Mouse (Mus musculus): Measurements from ENCODE around the gene S100a3. TPM values are rescaled to one million over a fixed set of nuclear protein-coding genes. Genes with fewer than 3 reads are reported as not detected.

S100a3 gene
- polyA plus RNA-seq, 1 experiment from 2014 or later = 0.55 TPM

DNA sequence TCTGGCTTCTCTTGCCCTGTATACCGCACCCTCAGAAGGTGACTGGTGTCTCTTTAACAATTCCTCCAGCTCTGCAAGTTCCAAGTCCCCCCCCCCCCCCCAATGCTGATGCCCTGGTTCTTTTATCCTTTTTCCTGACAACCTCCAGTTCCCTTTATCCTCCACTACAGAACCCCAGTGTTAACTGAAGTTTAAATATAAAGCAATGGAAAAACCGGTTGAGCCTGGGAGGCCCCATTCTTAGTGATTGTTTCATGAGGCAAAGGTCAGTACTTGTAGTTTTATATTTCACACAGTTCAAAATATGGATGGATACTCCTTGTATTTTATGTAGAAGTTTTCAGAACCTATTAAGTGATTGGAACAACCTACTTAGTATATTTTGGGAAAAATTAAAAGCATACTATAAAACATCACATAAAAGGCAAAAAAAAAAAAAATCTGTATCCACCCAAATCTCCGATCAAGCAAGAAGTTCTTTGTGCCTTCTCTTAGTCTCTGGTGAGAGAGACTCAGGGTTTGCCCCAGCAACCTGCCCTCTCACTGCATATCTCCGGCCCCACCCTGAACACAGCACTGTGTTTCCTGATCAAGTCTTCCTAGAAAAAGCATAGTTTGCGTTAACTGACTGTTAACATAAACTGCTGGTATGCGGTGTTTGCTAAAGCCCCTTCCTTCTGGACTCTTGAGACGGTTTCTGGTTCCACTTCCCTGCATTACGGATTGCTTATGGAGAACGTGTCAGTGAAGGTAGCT, 66.1 kb downstream of the S100a3 start:
- Histone ChIP-seq H3K9me3 (replicated peaks) (no peaks in the 10 kb centered on the region), H3K27me3 (replicated peaks) (no peaks in the 10 kb centered on the region), H3K27ac (ENCODE audit: poor library complexity, severe bottlenecking) (no peak overlapping the region), H3K9ac (no peak overlapping the region), H3K4me1 (replicated peaks) (peaks cover 13% of the 10 kb centered on the region), H3K4me3 (no peak overlapping the region), H3K4me2 (no peak overlapping the region), H3K36me3 (no peaks in the 10 kb centered on the region)
- 65% methylated on average over 9 of the region's 9 CpGs for WGBS
- ATAC-seq (ENCODE audit: insufficient number of reproducible peaks, low FRiP score) = no peak

DNA sequence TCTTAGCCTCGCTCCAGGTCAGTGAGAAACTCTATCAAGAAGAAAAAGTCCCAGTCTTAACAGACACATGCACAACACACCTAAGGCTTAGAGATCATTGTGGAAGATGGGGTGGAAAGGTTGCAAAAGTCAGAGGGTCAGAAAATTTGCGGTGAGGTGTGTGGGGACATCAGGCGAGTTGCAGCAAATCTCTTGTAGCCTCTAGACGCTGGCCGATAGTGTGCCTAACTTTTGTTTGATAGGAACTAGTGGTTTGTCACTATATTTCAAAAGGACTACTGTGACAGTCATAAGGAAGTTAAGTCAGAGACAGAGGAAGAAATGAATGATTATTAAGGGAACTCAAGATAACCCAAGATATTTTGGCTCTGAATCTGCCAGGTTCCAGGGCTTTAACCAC, 67.0 kb downstream of the S100a3 start:
- Histone ChIP-seq H3K4me3 (no peak overlapping the region), H3K4me2 (no peak overlapping the region), H3K27me3 (replicated peaks) (no peaks in the 10 kb centered on the region), H3K27ac (ENCODE audit: poor library complexity, severe bottlenecking) (no peak overlapping the region), H3K9me3 (replicated peaks) (no peaks in the 10 kb centered on the region), H3K4me1 (replicated peaks) (peaks cover 13% of the 10 kb centered on the region), H3K36me3 (no peaks in the 10 kb centered on the region), H3K9ac (no peak overlapping the region)
- no peak for ATAC-seq (ENCODE audit: insufficient number of reproducible peaks, low FRiP score)
- WGBS = 81% methylated on average over 5 of the region's 5 CpGs

GRCm38 (mm10) chr3:90627807-90628206, 67.4 kb downstream of the S100a3 start:
- 0 out of 2 replicates have a peak, but pooled peaks cover 4% of the 10 kb centered on the region for H3K9me3 ChIP-seq (replicated peaks)
- no peaks in the 10 kb centered on the region for H3K27me3 ChIP-seq (replicated peaks)
- no peak overlapping the region for H3K27ac ChIP-seq (ENCODE audit: poor library complexity, severe bottlenecking)
- no peaks in the 10 kb centered on the region for H3K36me3 ChIP-seq
- 51% methylated on average over 4 of the region's 4 CpGs for WGBS
- H3K4me3 ChIP-seq = no peak overlapping the region
- H3K4me2 ChIP-seq = no peak overlapping the region
- peaks cover 13% of the 10 kb centered on the region for H3K4me1 ChIP-seq (replicated peaks)
- no peak overlapping the region for H3K9ac ChIP-seq
- no peak for ATAC-seq (ENCODE audit: insufficient number of reproducible peaks, low FRiP score)

GRCm38 (mm10) chr3:90629298-90629697, 68.9 kb downstream of the S100a3 start:
- H3K4me1 ChIP-seq (replicated peaks) = no peaks in the 10 kb centered on the region
- WGBS = 80% methylated on average over 2 of the region's 2 CpGs
- H3K9me3 ChIP-seq (replicated peaks) = 0 out of 2 replicates have a peak, but pooled peaks cover 4% of the 10 kb centered on the region
- ATAC-seq (ENCODE audit: insufficient number of reproducible peaks, low FRiP score) = no peak
- no peaks in the 10 kb centered on the region for H3K36me3 ChIP-seq
- no peak overlapping the region for H3K4me2 ChIP-seq
- H3K9ac ChIP-seq = no peak overlapping the region
- no peaks in the 10 kb centered on the region for H3K27me3 ChIP-seq (replicated peaks)
- H3K4me3 ChIP-seq = no peak overlapping the region
- H3K27ac ChIP-seq (ENCODE audit: poor library complexity, severe bottlenecking) = no peak overlapping the region

GRCm38 (mm10) chr3:90631984-90632383, 71.6 kb downstream of the S100a3 start:
- H3K36me3 ChIP-seq = no peaks in the 10 kb centered on the region
- ATAC-seq (ENCODE audit: insufficient number of reproducible peaks, low FRiP score) = no peak
- H3K4me3 ChIP-seq = no peak overlapping the region
- no peaks in the 10 kb centered on the region for H3K27me3 ChIP-seq (replicated peaks)
- no peak overlapping the region for H3K9ac ChIP-seq
- H3K27ac ChIP-seq (ENCODE audit: poor library complexity, severe bottlenecking) = no peak overlapping the region
- 0 out of 2 replicates have a peak, but pooled peaks cover 4% of the 10 kb centered on the region for H3K9me3 ChIP-seq (replicated peaks)
- H3K4me1 ChIP-seq (replicated peaks) = no peaks in the 10 kb centered on the region
- no peak overlapping the region for H3K4me2 ChIP-seq
- WGBS = 69% methylated on average over 2 of the region's 2 CpGs

DNA sequence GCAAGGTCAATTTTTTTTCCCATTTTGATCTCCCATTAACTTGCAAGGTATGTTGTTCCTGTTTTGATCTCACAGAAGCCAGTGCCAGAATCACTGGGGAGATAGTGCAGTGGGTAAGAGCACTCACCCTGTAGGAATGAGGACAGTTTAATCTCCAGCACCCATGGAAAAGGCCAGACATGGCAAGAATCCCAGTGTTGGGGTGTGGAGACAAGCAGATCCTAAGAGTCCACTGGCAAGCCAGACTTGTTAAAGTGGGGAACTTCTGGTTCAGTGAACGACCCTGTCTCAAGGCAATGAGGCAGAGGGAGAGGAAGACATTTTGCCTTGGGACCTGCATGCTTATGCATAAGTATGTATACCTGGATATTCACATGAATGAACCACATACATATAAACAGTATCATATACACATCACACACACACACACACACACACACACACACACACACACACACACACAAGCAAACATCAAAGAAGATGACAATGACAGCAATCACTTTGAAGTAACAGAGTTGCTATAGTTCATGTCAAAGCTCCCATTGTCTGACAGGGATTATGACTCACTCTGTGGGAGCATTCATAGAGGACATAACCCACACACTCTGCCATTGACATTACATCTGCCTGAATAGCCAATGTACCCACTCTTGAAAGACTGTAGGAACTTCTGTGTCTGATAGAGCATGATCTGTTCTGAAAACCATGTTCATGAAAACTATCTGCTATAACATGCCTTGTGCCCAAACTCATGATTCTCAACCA, 78.3 kb downstream of the S100a3 start:
- H3K9me3 ChIP-seq (replicated peaks) = no peaks in the 10 kb centered on the region
- WGBS = 75% methylated on average over 1 of the region's 1 CpGs
- H3K4me1 ChIP-seq (replicated peaks) = no peaks in the 10 kb centered on the region
- H3K36me3 ChIP-seq = no peaks in the 10 kb centered on the region
- no peak overlapping the region for H3K27ac ChIP-seq (ENCODE audit: poor library complexity, severe bottlenecking)
- no peak for ATAC-seq (ENCODE audit: insufficient number of reproducible peaks, low FRiP score)
- H3K4me2 ChIP-seq = no peak overlapping the region
- H3K27me3 ChIP-seq (replicated peaks) = no peaks in the 10 kb centered on the region
- H3K4me3 ChIP-seq = no peak overlapping the region
- no peak overlapping the region for H3K9ac ChIP-seq

DNA sequence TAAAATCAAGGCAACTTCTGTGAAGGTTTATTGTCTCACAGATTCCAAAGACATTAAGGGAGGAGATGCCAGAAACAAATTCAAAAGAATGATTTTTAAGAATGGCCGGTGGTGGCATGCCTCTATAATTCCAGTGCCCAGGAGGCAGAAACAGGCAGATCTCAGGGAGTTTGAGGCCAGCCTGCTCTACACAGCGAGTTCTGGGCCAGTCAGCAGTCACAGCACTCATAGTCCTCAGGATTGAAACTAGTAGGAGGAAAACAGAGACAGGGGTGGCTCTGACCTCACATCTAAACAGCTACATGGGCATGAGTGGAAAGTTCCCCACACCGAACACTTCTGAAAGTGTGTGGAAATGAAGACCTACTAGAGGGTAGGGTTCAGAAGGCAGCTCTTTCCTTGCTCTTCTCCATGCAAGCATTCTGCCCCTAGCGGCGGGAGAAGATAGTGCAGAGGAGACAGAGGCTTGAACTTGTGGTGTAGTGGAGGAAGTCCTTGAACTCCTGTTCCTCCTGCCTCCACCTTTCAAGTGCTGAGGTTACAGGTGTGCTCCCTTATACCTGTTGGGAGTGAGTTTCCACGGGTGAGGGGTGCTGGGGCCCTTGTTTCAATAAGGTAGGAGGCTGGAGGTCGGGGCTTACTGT, 79.3 kb downstream of the S100a3 start:
- no peak for ATAC-seq (ENCODE audit: insufficient number of reproducible peaks, low FRiP score)
- Histone ChIP-seq H3K4me3 (no peak overlapping the region), H3K9ac (no peak overlapping the region), H3K4me1 (replicated peaks) (no peaks in the 10 kb centered on the region), H3K4me2 (no peak overlapping the region), H3K9me3 (replicated peaks) (no peaks in the 10 kb centered on the region), H3K27ac (ENCODE audit: poor library complexity, severe bottlenecking) (no peak overlapping the region), H3K36me3 (no peaks in the 10 kb centered on the region), H3K27me3 (replicated peaks) (no peaks in the 10 kb centered on the region)
- 48% methylated on average over 7 of the region's 7 CpGs for WGBS

DNA sequence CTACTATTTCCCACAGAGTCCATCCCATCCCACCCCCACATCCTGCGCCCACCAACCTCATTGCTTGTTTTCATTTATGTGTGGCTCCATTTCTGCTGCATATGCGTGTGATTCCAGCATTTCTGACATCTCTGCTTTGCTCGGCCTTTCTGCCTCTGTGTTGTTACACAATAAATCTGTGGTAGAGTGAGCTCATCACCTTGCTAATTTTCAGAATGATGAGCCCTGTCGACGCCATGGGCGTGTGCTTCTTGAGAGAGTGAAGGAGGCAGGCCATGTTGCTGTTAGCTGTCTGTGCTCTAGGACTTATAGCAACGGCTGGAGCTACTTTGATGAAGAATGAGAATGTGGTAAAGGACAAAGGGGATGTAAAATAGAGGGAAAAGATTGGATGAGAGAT, 80.6 kb downstream of the S100a3 start:
- Histone ChIP-seq H3K4me1 (replicated peaks) (no peaks in the 10 kb centered on the region), H3K27ac (ENCODE audit: poor library complexity, severe bottlenecking) (no peak overlapping the region), H3K36me3 (no peaks in the 10 kb centered on the region), H3K27me3 (replicated peaks) (no peaks in the 10 kb centered on the region), H3K9me3 (replicated peaks) (no peaks in the 10 kb centered on the region), H3K4me3 (no peak overlapping the region), H3K4me2 (no peak overlapping the region), H3K9ac (no peak overlapping the region)
- 73% methylated on average over 7 of the region's 7 CpGs for WGBS
- no peak for ATAC-seq (ENCODE audit: insufficient number of reproducible peaks, low FRiP score)

- no peak overlapping the region for H3K4me2 ChIP-seq
- no peak for ATAC-seq (ENCODE audit: insufficient number of reproducible peaks, low FRiP score)
- H3K4me1 ChIP-seq (replicated peaks) = no peaks in the 10 kb centered on the region
- H3K4me3 ChIP-seq = no peak overlapping the region
- no peaks in the 10 kb centered on the region for H3K36me3 ChIP-seq
- H3K27me3 ChIP-seq (replicated peaks) = no peaks in the 10 kb centered on the region
- H3K27ac ChIP-seq (ENCODE audit: poor library complexity, severe bottlenecking) = no peak overlapping the region
- H3K9ac ChIP-seq = no peak overlapping the region
- H3K9me3 ChIP-seq (replicated peaks) = no peaks in the 10 kb centered on the region
- WGBS = 52% methylated on average over 3 of the region's 3 CpGs
These were observed 83.8 kb downstream of the S100a3 start for GRCm38 (mm10) chr3:90644220-90644619.

DNA sequence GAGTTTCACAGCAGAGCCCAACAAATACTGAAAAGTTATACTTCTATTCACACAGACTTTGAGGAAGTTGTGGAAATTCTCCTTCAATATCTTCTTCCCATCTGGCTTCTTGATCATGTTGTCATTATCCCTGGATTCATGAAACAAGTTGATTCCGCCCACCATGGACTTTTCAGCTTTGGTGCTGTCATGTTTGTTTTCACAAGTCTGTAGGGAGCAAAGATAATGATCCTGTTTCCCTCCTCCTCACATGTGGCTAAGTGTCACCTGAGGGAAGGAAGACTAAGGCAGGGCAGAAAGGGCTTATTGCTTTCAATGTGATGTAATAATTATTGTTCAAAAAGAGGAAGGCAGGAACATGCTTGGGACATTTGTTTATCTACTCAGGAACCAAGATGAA, 86.9 kb downstream of the S100a3 start:
- Histone ChIP-seq H3K36me3 (no peaks in the 10 kb centered on the region), H3K9me3 (replicated peaks) (no peaks in the 10 kb centered on the region), H3K4me1 (replicated peaks) (no peaks in the 10 kb centered on the region), H3K27ac (ENCODE audit: poor library complexity, severe bottlenecking) (no peak overlapping the region), H3K9ac (no peak overlapping the region), H3K4me3 (no peak overlapping the region), H3K4me2 (no peak overlapping the region), H3K27me3 (replicated peaks) (no peaks in the 10 kb centered on the region)
- WGBS = 53% methylated on average over 1 of the region's 1 CpGs
- ATAC-seq (ENCODE audit: insufficient number of reproducible peaks, low FRiP score) = no peak

GRCm38 (mm10) chr3:90648981-90649380, 88.6 kb downstream of the S100a3 start:
- H3K9ac ChIP-seq = no peak overlapping the region
- no peak for ATAC-seq (ENCODE audit: insufficient number of reproducible peaks, low FRiP score)
- H3K27ac ChIP-seq (ENCODE audit: poor library complexity, severe bottlenecking) = no peak overlapping the region
- H3K9me3 ChIP-seq (replicated peaks) = no peaks in the 10 kb centered on the region
- H3K4me3 ChIP-seq = no peak overlapping the region
- no peaks in the 10 kb centered on the region for H3K4me1 ChIP-seq (replicated peaks)
- H3K36me3 ChIP-seq = no peaks in the 10 kb centered on the region
- no peak overlapping the region for H3K4me2 ChIP-seq
- H3K27me3 ChIP-seq (replicated peaks) = peaks cover 5% of the 10 kb centered on the region; the same call in 1 of the 2 replicates
